Mouse (Mus musculus) cerebellum, postnatal 36 days (tissue): Measurements from ENCODE around the gene Cmss1.

Source experiments
- DNase-seq, 2 experiments: peaks; one replicate each; pipeline ENCODE4 v3.0.0; 2021 to 2022; ENCODE audit warnings: mixed read lengths in 2 of 2

The Cmss1 gene

GRCm38 (mm10) chr16:57332301-57332700 lies 274.4 kb downstream of the Cmss1 start:
- no peak for DNase-seq

GRCm38 (mm10) chr16:57330111-57330510 lies 276.6 kb downstream of the Cmss1 start:
- DNase-seq = no peak

GRCm38 (mm10) chr16:57329028-57329427 lies 277.6 kb downstream of the Cmss1 start:
- DNase-seq = no peak

GRCm38 (mm10) chr16:57326996-57327395 lies 279.7 kb downstream of the Cmss1 start:
- DNase-seq = no peak

- no peak for DNase-seq
These were observed 287.2 kb downstream of the Cmss1 start for GRCm38 (mm10) chr16:57319284-57320124.

- DNase-seq = no peak
These were observed 288.0 kb downstream of the Cmss1 start for GRCm38 (mm10) chr16:57318637-57319125.

- DNase-seq = no peak
These were observed 288.6 kb downstream of the Cmss1 start for GRCm38 (mm10) chr16:57317882-57318636.

- DNase-seq = no peak
These were observed 289.5 kb downstream of the Cmss1 start for GRCm38 (mm10) chr16:57317127-57317526.

GRCm38 (mm10) chr16:57315026-57315425 lies 291.6 kb downstream of the Cmss1 start:
- no peak for DNase-seq

GRCm38 (mm10) chr16:57314236-57314635 lies 292.4 kb downstream of the Cmss1 start:
- no peak for DNase-seq

- DNase-seq = no peak
These were observed 293.2 kb downstream of the Cmss1 start for GRCm38 (mm10) chr16:57313487-57313886.

GRCm38 (mm10) chr16:57312130-57312529 lies 294.5 kb downstream of the Cmss1 start:
- DNase-seq = no peak

- DNase-seq = no peak
These were observed 301.2 kb downstream of the Cmss1 start for GRCm38 (mm10) chr16:57305463-57305862.

- no peak for DNase-seq
These were observed 302.9 kb downstream of the Cmss1 start for GRCm38 (mm10) chr16:57303716-57304115.

- no peak for DNase-seq
These were observed 303.6 kb downstream of the Cmss1 start for GRCm38 (mm10) chr16:57302792-57303698.

GRCm38 (mm10) chr16:57301512-57302115 lies 305.1 kb downstream of the Cmss1 start:
- no peak for DNase-seq

GRCm38 (mm10) chr16:57295216-57295934 lies 311.3 kb downstream of the Cmss1 start:
- no peak for DNase-seq

- no peak for DNase-seq
These were observed 313.9 kb downstream of the Cmss1 start, which contains the start of gene Tmem30c for GRCm38 (mm10) chr16:57292765-57293164. Tmem30c (minus strand) TSS chr16:57292865.

- DNase-seq = no peak
These were observed 314.4 kb downstream of the Cmss1 start for GRCm38 (mm10) chr16:57292296-57292695.

GRCm38 (mm10) chr16:57291696-57292095 lies 315.0 kb downstream of the Cmss1 start:
- DNase-seq = no peak

GRCm38 (mm10) chr16:57281417-57281816 lies 325.2 kb downstream of the Cmss1 start:
- no peak for DNase-seq
